Mouse (Mus musculus): ENCODE results near the gene Stxbp3.
"Not testable (repeated sequence)": the region's sequence is repeated elsewhere in the genome, so short reads cannot be mapped to it uniquely, and the experiment has no call there.

Stxbp3 gene

GRCm38 (mm10) chr3:108840000-108840715 lies at the start of gene Stxbp3:
Stxbp3 (minus strand) TSS chr3:108840526.
- peak; percentile 90 for DNase-seq (ENCODE audit: extremely low spot score, low read depth, low spot score)

GRCm38 (mm10) chr3:108889908-108890307 lies 49.6 kb upstream of the Stxbp3 start, which contains the start of gene Fndc7:
Fndc7 (minus strand) TSS chr3:108890008.
- DNase-seq (ENCODE audit: extremely low spot score, low read depth, low spot score) = no peak

GRCm38 (mm10) chr3:108887618-108887975 lies 47.3 kb upstream of the Stxbp3 start:
- DNase-seq (ENCODE audit: extremely low spot score, low read depth, low spot score) = no peak

- no peak for DNase-seq (ENCODE audit: extremely low spot score, low read depth, low spot score)
These were observed 46.8 kb upstream of the Stxbp3 start for GRCm38 (mm10) chr3:108886934-108887617.

GRCm38 (mm10) chr3:108885686-108886530 lies 45.6 kb upstream of the Stxbp3 start:
- DNase-seq (ENCODE audit: extremely low spot score, low read depth, low spot score) = no peak

GRCm38 (mm10) chr3:108884706-108885289 lies 44.5 kb upstream of the Stxbp3 start:
- DNase-seq (ENCODE audit: extremely low spot score, low read depth, low spot score) = no peak

- DNase-seq (ENCODE audit: extremely low spot score, low read depth, low spot score) = no peak
These were observed 42.7 kb upstream of the Stxbp3 start for GRCm38 (mm10) chr3:108883067-108883466.

- not testable (repeated sequence) for DNase-seq (ENCODE audit: extremely low spot score, low read depth, low spot score)
These were observed 41.5 kb upstream of the Stxbp3 start for GRCm38 (mm10) chr3:108881873-108882272.

- no peak for DNase-seq (ENCODE audit: extremely low spot score, low read depth, low spot score)
These were observed 40.5 kb upstream of the Stxbp3 start for GRCm38 (mm10) chr3:108880544-108881507.

GRCm38 (mm10) chr3:108879836-108880435 lies 39.6 kb upstream of the Stxbp3 start:
- no peak for DNase-seq (ENCODE audit: extremely low spot score, low read depth, low spot score)

GRCm38 (mm10) chr3:108879129-108879528 lies 38.8 kb upstream of the Stxbp3 start:
- DNase-seq (ENCODE audit: extremely low spot score, low read depth, low spot score) = no peak

GRCm38 (mm10) chr3:108870631-108871030 lies 30.3 kb upstream of the Stxbp3 start:
- DNase-seq (ENCODE audit: extremely low spot score, low read depth, low spot score) = no peak

GRCm38 (mm10) chr3:108867449-108867848 lies 27.1 kb upstream of the Stxbp3 start:
- no peak for DNase-seq (ENCODE audit: extremely low spot score, low read depth, low spot score)

GRCm38 (mm10) chr3:108865676-108866075 lies 25.4 kb upstream of the Stxbp3 start:
- no peak for DNase-seq (ENCODE audit: extremely low spot score, low read depth, low spot score)

- DNase-seq (ENCODE audit: extremely low spot score, low read depth, low spot score) = no peak
These were observed 24.8 kb upstream of the Stxbp3 start for GRCm38 (mm10) chr3:108865129-108865528.

GRCm38 (mm10) chr3:108863091-108863490 lies 22.8 kb upstream of the Stxbp3 start:
- DNase-seq (ENCODE audit: extremely low spot score, low read depth, low spot score) = no peak

- not testable (repeated sequence) for DNase-seq (ENCODE audit: extremely low spot score, low read depth, low spot score)
These were observed 22.0 kb upstream of the Stxbp3 start for GRCm38 (mm10) chr3:108862282-108862681.

GRCm38 (mm10) chr3:108860786-108861185 lies 20.5 kb upstream of the Stxbp3 start:
- no peak for DNase-seq (ENCODE audit: extremely low spot score, low read depth, low spot score)

- DNase-seq (ENCODE audit: extremely low spot score, low read depth, low spot score) = no peak
These were observed 18.0 kb upstream of the Stxbp3 start for GRCm38 (mm10) chr3:108858231-108858770.

Measured in hindlimb bud, embryonic 11.5 days (tissue).